Mouse (Mus musculus): ENCODE results near the gene Olfr1352. TPM values are rescaled to one million over a fixed set of nuclear protein-coding genes. Genes with fewer than 3 reads are reported as not detected.

Gene Olfr1352
- total and polyA plus RNA-seq, 3 experiments = not detected

DNA sequence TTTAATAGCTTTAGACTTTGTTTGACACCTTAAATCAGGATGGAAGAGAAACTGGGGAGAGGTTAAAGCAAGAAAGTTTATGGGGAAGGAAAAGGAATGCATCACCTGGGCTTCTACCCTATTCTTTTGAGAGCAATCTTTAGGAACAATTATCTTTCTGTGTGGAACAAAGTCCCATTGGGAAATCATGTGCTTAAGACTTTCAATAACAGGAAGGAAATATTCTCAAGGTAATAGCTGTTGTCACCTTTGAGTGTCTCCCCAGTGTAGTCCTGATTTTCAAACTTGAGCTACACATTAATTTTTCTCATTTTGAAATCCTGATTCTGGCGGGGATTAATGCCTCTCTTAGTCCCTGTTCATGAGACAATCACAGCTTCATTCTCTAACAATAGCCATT is 31.3 kb downstream of the Olfr1352 start, which contains the start of gene Olfr1351:
TSS of gene Olfr1351 (plus strand) at position 301 of the 400 bp plus-strand sequence.
- Histone ChIP-seq H3K9me3 (replicated peaks; ENCODE audit: insufficient read depth, low read length) (no peaks in the 10 kb centered on the region), H3K9ac (ENCODE audit: control insufficient read depth, low read depth, low read length, poor library complexity, severe bottlenecking) (no peak within 1 kb of the TSS), H3K4me1 (ENCODE audit: control insufficient read depth in 1 of 2, insufficient read depth in 2 of 2, low read length in 2 of 2) (no peaks in the 10 kb centered on the region), H3K27me3 (ENCODE audit: control insufficient read depth in 1 of 2, insufficient read depth in 2 of 2, low read length in 2 of 2) (no peaks in the 10 kb centered on the region), H3K27ac (ENCODE audit: control insufficient read depth, low read depth, low read length) (no peak within 1 kb of the TSS), H3K79me2 (ENCODE audit: control insufficient read depth, insufficient read depth, low read length, poor library complexity) (no peaks in the 10 kb centered on the region), H3K4me3 (ENCODE audit: control insufficient read depth in 1 of 2, insufficient read depth in 1 of 2, low read depth in 2 of 2, low read length in 2 of 2) (no peak within 1 kb of the TSS), H3K36me3 (ENCODE audit: control insufficient read depth in 1 of 2, insufficient read depth in 2 of 2, low read length in 2 of 2) (no peaks in the 10 kb centered on the region)
- TF ChIP-seq ZC3H11A (IDR thresholded peaks at IDR 0.05; ENCODE audit: low read depth, low read length) (no peak), EP300 (IDR thresholded peaks at IDR 0.05; ENCODE audit: low read depth in 1 of 2, low read length in 2 of 2) (no peak), MAZ (IDR thresholded peaks at IDR 0.05; ENCODE audit: low read depth, low read length) (no peak), RAD21 (IDR thresholded peaks at IDR 0.05; ENCODE audit: low read depth, low read length) (no peak), NELFE (IDR thresholded peaks at IDR 0.05; ENCODE audit: low read depth, low read length) (no peak), GATA1 (IDR thresholded peaks at IDR 0.05; ENCODE audit: low read depth, low read length) (no peak), ELF1 (IDR thresholded peaks at IDR 0.05; ENCODE audit: low read depth, low read length) (no peak), KAT2A (conservative IDR thresholded peaks at IDR 0.05; ENCODE audit: low read depth, low read length) (no peak), TAL1 (IDR thresholded peaks at IDR 0.05; ENCODE audit: low read length) (no peak), ETS1 (IDR thresholded peaks at IDR 0.05; ENCODE audit: low read depth, low read length) (no peak), CHD2 (IDR thresholded peaks at IDR 0.05; ENCODE audit: low read length) (no peak), POLR2A (IDR thresholded peaks at IDR 0.05; ENCODE audit: control insufficient read depth in 1 of 2, insufficient read depth in 1 of 2, low read depth in 1 of 2, low read length in 2 of 2, poor library complexity in 1 of 2) (no peak)
- DNase-seq (ENCODE audit: low read depth, low spot score) = no peak

DNA sequence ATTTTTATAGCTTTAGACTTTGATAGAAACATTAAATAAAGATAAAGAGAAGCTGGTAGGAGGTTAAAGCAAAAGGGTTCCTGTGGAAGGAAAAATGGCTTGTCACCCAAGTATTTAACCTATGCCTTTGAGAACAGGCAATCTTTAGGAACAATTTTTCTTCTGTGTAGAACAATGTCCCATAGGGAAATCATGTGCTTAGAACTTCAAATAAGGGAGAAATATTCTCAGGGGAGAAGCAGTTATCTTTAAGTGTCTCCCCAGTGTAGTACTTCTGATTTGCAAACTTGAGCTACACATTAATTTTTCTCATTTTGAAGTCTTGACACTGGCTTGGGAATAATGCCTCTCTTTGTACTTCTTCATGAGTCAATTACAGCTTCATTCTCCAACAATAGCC is 47.6 kb downstream of the Olfr1352 start, which contains the start of gene Olfr57:
TSS of gene Olfr57 (plus strand) at position 301 of the 400 bp plus-strand sequence.
- no peaks in the 10 kb centered on the region for H3K79me2 ChIP-seq (ENCODE audit: control insufficient read depth, insufficient read depth, low read length, poor library complexity)
- TF ChIP-seq ELF1 (IDR thresholded peaks at IDR 0.05; ENCODE audit: low read depth, low read length) (no peak), MXI1 (IDR thresholded peaks at IDR 0.05; ENCODE audit: low read depth, low read length) (no peak), MAZ (IDR thresholded peaks at IDR 0.05; ENCODE audit: low read depth, low read length) (no peak), POLR2AphosphoS5 (IDR thresholded peaks at IDR 0.05; ENCODE audit: borderline replicate concordance, low read depth, low read length) (no peak), MYB (IDR thresholded peaks at IDR 0.05; ENCODE audit: low read depth, low read length) (no peak)
- no peak within 1 kb of the TSS for H3K9ac ChIP-seq (ENCODE audit: control insufficient read depth, low read depth, low read length, poor library complexity, severe bottlenecking)
- no peak within 1 kb of the TSS for H3K27ac ChIP-seq (ENCODE audit: control insufficient read depth, low read depth, low read length)
- DNase-seq (ENCODE audit: low read depth, low spot score) = no peak
- no peaks in the 10 kb centered on the region for H3K9me3 ChIP-seq (replicated peaks; ENCODE audit: insufficient read depth, low read length)
- H3K4me3 ChIP-seq (ENCODE audit: control insufficient read depth in 1 of 2, insufficient read depth in 1 of 2, low read depth in 2 of 2, low read length in 2 of 2) = no peak within 1 kb of the TSS
- H3K4me1 ChIP-seq (ENCODE audit: control insufficient read depth in 1 of 2, insufficient read depth in 2 of 2, low read length in 2 of 2) = no peaks in the 10 kb centered on the region
- no peaks in the 10 kb centered on the region for H3K36me3 ChIP-seq (ENCODE audit: control insufficient read depth in 1 of 2, insufficient read depth in 2 of 2, low read length in 2 of 2)
- no peaks in the 10 kb centered on the region for H3K27me3 ChIP-seq (ENCODE audit: control insufficient read depth in 1 of 2, insufficient read depth in 2 of 2, low read length in 2 of 2)

Other genes starting within 250 kb of the Olfr1352 start
- gene Ccdc105, start 228.0 kb upstream of the Olfr1352 start, total RNA-seq (2012; rRNA removed) = not detected in 2 replicates
- not detected for gene Ccdc105, start 228.0 kb upstream of the Olfr1352 start, polyA plus RNA-seq (2012; ENCODE audit: insufficient read depth in 1 of 2, insufficient read length in 2 of 2, low read depth in 1 of 2, low replicate concordance in 2 of 2, missing spikeins in 1 of 2)
- gene Slc1a6, start 200.6 kb upstream of the Olfr1352 start, total RNA-seq (2012; rRNA removed) = not detected in 2 replicates
- gene Slc1a6, start 200.6 kb upstream of the Olfr1352 start, polyA plus RNA-seq (2012; ENCODE audit: insufficient read depth in 1 of 2, insufficient read length in 2 of 2, low read depth in 1 of 2, low replicate concordance in 2 of 2, missing spikeins in 1 of 2) = not detected
- gene Olfr1356, start 128.9 kb upstream of the Olfr1352 start, total RNA-seq (2012; rRNA removed) = not detected in 2 replicates
- gene Olfr1356, start 128.9 kb upstream of the Olfr1352 start, polyA plus RNA-seq (2012; ENCODE audit: insufficient read depth in 1 of 2, insufficient read length in 2 of 2, low read depth in 1 of 2, low replicate concordance in 2 of 2, missing spikeins in 1 of 2) = not detected
- not detected in 2 replicates for gene Olfr1355, start 105.5 kb upstream of the Olfr1352 start, total RNA-seq (2012; rRNA removed)
- not detected for gene Olfr1355, start 105.5 kb upstream of the Olfr1352 start, polyA plus RNA-seq (2012; ENCODE audit: insufficient read depth in 1 of 2, insufficient read length in 2 of 2, low read depth in 1 of 2, low replicate concordance in 2 of 2, missing spikeins in 1 of 2)
- gene Olfr1354, start 67.9 kb upstream of the Olfr1352 start, total RNA-seq (2012; rRNA removed) = not detected in 2 replicates
- gene Olfr1354, start 67.9 kb upstream of the Olfr1352 start, polyA plus RNA-seq (2012; ENCODE audit: insufficient read depth in 1 of 2, insufficient read length in 2 of 2, low read depth in 1 of 2, low replicate concordance in 2 of 2, missing spikeins in 1 of 2) = not detected
- not detected in 2 replicates for gene Olfr8, start 30.4 kb upstream of the Olfr1352 start, total RNA-seq (2012; rRNA removed)
- not detected for gene Olfr8, start 30.4 kb upstream of the Olfr1352 start, polyA plus RNA-seq (2012; ENCODE audit: insufficient read depth in 1 of 2, insufficient read length in 2 of 2, low read depth in 1 of 2, low replicate concordance in 2 of 2, missing spikeins in 1 of 2)
- not detected in 2 replicates for gene Olfr1353, start 17.7 kb upstream of the Olfr1352 start, total RNA-seq (2012; rRNA removed)
- gene Olfr1353, start 17.7 kb upstream of the Olfr1352 start, polyA plus RNA-seq (2012; ENCODE audit: insufficient read depth in 1 of 2, insufficient read length in 2 of 2, low read depth in 1 of 2, low replicate concordance in 2 of 2, missing spikeins in 1 of 2) = not detected
- gene Olfr1351, start 31.4 kb downstream of the Olfr1352 start, total RNA-seq (2012; rRNA removed) = not detected in 2 replicates
- not detected for gene Olfr1351, start 31.4 kb downstream of the Olfr1352 start, polyA plus RNA-seq (2012; ENCODE audit: insufficient read depth in 1 of 2, insufficient read length in 2 of 2, low read depth in 1 of 2, low replicate concordance in 2 of 2, missing spikeins in 1 of 2)
- not detected in 2 replicates for gene Olfr57, start 47.7 kb downstream of the Olfr1352 start, total RNA-seq (2012; rRNA removed)
- not detected for gene Olfr57, start 47.7 kb downstream of the Olfr1352 start, polyA plus RNA-seq (2012; ENCODE audit: insufficient read depth in 1 of 2, insufficient read length in 2 of 2, low read depth in 1 of 2, low replicate concordance in 2 of 2, missing spikeins in 1 of 2)
- 1.4 and 2.4 TPM in 2 replicates for gene 2610008E11Rik, start 116.5 kb downstream of the Olfr1352 start, total RNA-seq (2012; rRNA removed)
- 1 to 10 TPM in 1 of 2 experiments, not detected in 1; 1.7 TPM for gene 2610008E11Rik, start 116.5 kb downstream of the Olfr1352 start, polyA plus RNA-seq (2012; ENCODE audit: insufficient read depth in 1 of 2, insufficient read length in 2 of 2, low read depth in 1 of 2, low replicate concordance in 2 of 2, missing spikeins in 1 of 2)
- gene Vmn2r80, start 167.7 kb downstream of the Olfr1352 start, total RNA-seq (2012; rRNA removed) = not detected in 2 replicates
- not detected for gene Vmn2r80, start 167.7 kb downstream of the Olfr1352 start, polyA plus RNA-seq (2012; ENCODE audit: insufficient read depth in 1 of 2, insufficient read length in 2 of 2, low read depth in 1 of 2, low replicate concordance in 2 of 2, missing spikeins in 1 of 2)

Data from MEL (cell line).